Mouse (Mus musculus) lung, adult 18-20 months (tissue): Measurements from ENCODE around the gene Tceal8.

Source experiments
- DNase-seq, 2 experiments: peaks; one replicate each; pipeline ENCODE4 v3.0.0; 2022; ENCODE audit warnings: mixed read lengths in 2 of 2

Gene Tceal8

DNA sequence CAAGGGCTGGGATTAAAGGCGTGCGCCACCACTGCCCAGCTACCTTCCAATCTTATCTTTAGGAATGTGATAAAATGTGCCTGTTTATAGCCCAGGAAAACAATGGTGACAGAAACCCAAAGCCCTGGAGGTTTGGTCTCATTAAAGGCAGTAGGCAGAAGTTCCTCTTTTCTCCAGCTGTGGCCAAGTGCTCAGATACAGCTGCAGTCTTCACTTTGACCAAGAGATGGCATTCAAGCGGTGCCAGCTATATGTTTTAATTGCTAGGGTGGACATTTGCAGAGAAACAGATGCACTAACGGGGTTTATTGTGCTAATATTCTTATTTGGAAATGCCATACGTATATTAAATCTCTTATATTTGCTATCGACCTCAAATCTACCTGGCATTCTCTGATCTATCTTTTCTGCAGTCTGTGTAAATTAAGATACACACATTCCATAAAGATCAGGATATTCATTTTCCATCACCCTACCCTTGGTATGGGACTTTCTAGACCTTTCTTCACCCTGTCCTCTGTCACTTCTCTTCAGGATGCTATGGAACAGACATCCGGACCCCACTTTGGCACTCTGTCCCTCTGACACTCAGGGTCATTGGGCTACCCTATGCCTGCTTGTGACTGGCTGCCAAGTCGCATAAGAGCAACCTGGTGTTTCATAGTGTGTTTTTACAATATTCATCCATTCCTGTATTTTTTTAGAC lies 45.0 kb downstream of the Tceal8 start:
- DNase-seq: no peak
